Mouse (Mus musculus): ENCODE measurements around the gene Trpm7. TPM values are rescaled to one million over a fixed set of nuclear protein-coding genes. Genes with fewer than 3 reads are reported as not detected.

The Trpm7 gene
- polyA plus RNA-seq, 1 experiment from 2014 or later: 38.8 TPM

DNA sequence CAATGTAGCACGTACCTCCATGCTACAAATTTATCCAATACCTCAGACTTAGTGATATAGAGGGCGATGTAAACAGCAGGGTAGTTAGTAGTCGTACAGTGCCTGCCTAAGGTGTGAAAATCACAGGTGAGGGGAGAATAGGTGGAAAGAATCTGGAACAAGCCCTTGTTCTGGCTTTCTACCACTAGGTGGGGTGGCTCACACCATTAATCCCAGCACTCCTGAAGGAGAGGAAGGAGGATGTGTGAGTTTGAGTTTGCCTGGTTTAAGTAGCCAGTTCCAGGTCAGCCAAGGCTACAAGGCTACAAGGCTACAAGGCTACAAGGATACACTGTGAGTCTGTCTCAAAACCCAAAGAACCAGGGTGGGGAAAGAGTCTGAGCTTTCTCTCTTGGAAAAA is 80.3 kb downstream of the Trpm7 start:
- Histone ChIP-seq H3K27ac (replicated peaks; ENCODE audit: low read depth, low read length) (no peak overlapping the region), H3K9me3 (ENCODE audit: control insufficient read depth, low read length) (no peaks in the 10 kb centered on the region), H3K27me3 (ENCODE audit: control insufficient read depth, insufficient read depth, low read length) (no peaks in the 10 kb centered on the region), H3K4me3 (replicated peaks; ENCODE audit: low read depth, low read length) (no peak overlapping the region), H3K9ac (replicated peaks; ENCODE audit: low read length) (no peak overlapping the region), H3K4me1 (ENCODE audit: control insufficient read depth, insufficient read depth, low read length) (no peaks in the 10 kb centered on the region), H3K4me2 (ENCODE audit: low read length) (no peak overlapping the region), H3K36me3 (ENCODE audit: control insufficient read depth, insufficient read depth, low read length) (peaks cover 77% of the 10 kb centered on the region)
- DNase-seq (peak; percentile 7), ATAC-seq (ENCODE audit: low FRiP score, low TSS enrichment) (no peak)
- WGBS: 94% methylated on average over 3 of the region's 3 CpGs

DNA sequence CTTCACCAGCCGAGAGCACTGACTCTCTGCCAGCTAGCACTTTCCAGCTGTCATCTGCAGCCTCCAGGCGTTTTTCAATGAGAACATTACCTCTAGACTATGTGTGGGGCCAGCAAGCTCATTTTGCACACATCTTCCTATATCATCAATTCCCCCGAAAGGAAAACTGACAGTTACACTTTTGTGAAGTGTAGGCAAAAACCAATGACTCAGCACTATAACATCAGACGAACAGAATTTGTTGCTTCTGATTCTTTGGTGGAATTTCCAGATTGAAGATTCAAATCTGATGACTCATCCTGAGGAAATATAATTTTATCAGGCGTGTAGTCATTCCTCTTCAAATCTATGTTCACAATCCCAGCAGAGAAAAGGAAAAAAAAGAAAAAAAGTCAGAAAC is 83.4 kb downstream of the Trpm7 start:
- no peak overlapping the region for H3K27ac ChIP-seq (replicated peaks; ENCODE audit: low read depth, low read length)
- WGBS: 84% methylated on average over 5 of the region's 5 CpGs
- ATAC-seq (ENCODE audit: low FRiP score, low TSS enrichment) (no peak), DNase-seq (no peak)
- no peaks in the 10 kb centered on the region for H3K4me1 ChIP-seq (ENCODE audit: control insufficient read depth, insufficient read depth, low read length)
- no peak overlapping the region for H3K4me2 ChIP-seq (ENCODE audit: low read length)
- H3K9ac ChIP-seq (replicated peaks; ENCODE audit: low read length): no peak overlapping the region
- no peaks in the 10 kb centered on the region for H3K27me3 ChIP-seq (ENCODE audit: control insufficient read depth, insufficient read depth, low read length)
- no peak overlapping the region for H3K4me3 ChIP-seq (replicated peaks; ENCODE audit: low read depth, low read length)
- no peaks in the 10 kb centered on the region for H3K9me3 ChIP-seq (ENCODE audit: control insufficient read depth, low read length)
- H3K36me3 ChIP-seq (ENCODE audit: control insufficient read depth, insufficient read depth, low read length): peaks cover 64% of the 10 kb centered on the region

DNA sequence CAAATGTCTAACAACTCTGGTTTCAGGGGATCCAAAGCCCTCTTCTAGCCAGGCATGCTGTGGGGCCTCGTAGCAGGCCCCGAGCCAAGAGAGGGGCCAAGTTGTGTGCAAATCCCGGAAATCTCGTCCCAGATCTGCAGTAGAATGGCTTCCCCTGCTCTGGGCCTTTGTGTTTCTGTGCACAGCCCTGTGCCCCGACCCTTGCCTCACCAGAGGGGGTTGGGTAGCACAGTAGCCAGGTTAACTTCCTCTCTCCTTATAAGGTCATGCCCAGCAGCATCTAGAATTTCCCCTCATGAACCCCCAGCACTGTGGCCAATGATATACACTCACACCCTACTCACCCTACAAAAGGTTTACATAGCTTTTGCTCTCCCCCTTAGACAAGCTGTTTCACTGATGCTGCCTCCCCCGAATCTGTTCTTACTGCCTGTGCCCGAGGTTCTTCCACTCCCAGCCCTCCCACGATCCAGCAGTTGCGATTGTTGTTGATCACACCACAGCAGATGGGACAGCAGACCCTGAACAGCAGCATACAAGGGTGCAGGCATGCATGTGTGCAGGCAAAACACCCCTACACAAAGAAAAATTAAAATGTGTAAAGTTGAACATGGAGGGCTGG is 88.2 kb downstream of the Trpm7 start:
- ATAC-seq (ENCODE audit: low FRiP score, low TSS enrichment): no peak
- WGBS: 58% methylated on average over 9 of the region's 9 CpGs

DNA sequence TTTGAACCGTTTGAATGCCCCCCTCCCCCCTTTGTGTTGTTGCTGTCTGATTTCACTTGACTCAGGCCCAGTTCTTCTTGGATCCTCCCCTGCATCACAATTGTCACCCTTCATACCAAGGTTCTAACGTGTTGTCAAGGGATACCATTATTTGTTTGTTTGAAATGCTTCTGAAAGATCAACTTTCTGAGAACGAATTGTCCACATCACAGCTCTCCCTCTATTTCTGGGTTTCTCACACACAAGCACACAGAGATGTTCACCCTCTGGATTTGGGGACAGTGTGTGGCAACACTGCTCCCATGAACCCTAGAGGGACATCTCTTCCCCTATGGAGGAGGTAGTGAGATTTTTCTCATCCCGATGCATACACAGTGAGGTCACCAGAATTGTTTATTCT is 92.7 kb downstream of the Trpm7 start, which contains the start of gene Usp50:
Gene Usp50, minus strand, starts transcription at position 101 of the 400 bp plus-strand sequence.
- Histone ChIP-seq H3K4me2 (ENCODE audit: low read length) (no peak within 1 kb of the TSS), H3K9ac (replicated peaks; ENCODE audit: low read length) (no peak within 1 kb of the TSS), H3K4me3 (replicated peaks; ENCODE audit: low read depth, low read length) (no peak within 1 kb of the TSS), H3K9me3 (ENCODE audit: control insufficient read depth, low read length) (no peaks in the 10 kb centered on the region), H3K4me1 (ENCODE audit: control insufficient read depth, insufficient read depth, low read length) (no peaks in the 10 kb centered on the region), H3K27me3 (ENCODE audit: control insufficient read depth, insufficient read depth, low read length) (no peaks in the 10 kb centered on the region), H3K36me3 (ENCODE audit: control insufficient read depth, insufficient read depth, low read length) (no peaks in the 10 kb centered on the region), H3K27ac (replicated peaks; ENCODE audit: low read depth, low read length) (no peak within 1 kb of the TSS)
- DNase-seq: no peak
- no peak for ATAC-seq (ENCODE audit: low FRiP score, low TSS enrichment)
- 61% methylated on average over 4 of the region's 4 CpGs for WGBS

More for the DNA sequence above, 88.2 kb downstream of the Trpm7 start:
- Histone ChIP-seq H3K4me2 (ENCODE audit: low read length) (no peak overlapping the region), H3K9ac (replicated peaks; ENCODE audit: low read length) (no peak overlapping the region), H3K9me3 (ENCODE audit: control insufficient read depth, low read length) (no peaks in the 10 kb centered on the region), H3K27me3 (ENCODE audit: control insufficient read depth, insufficient read depth, low read length) (no peaks in the 10 kb centered on the region), H3K4me3 (replicated peaks; ENCODE audit: low read depth, low read length) (no peak overlapping the region), H3K36me3 (ENCODE audit: control insufficient read depth, insufficient read depth, low read length) (peaks cover 30% of the 10 kb centered on the region), H3K27ac (replicated peaks; ENCODE audit: low read depth, low read length) (no peak overlapping the region), H3K4me1 (ENCODE audit: control insufficient read depth, insufficient read depth, low read length) (no peaks in the 10 kb centered on the region)
- peak; percentile 3 for DNase-seq

DNA sequence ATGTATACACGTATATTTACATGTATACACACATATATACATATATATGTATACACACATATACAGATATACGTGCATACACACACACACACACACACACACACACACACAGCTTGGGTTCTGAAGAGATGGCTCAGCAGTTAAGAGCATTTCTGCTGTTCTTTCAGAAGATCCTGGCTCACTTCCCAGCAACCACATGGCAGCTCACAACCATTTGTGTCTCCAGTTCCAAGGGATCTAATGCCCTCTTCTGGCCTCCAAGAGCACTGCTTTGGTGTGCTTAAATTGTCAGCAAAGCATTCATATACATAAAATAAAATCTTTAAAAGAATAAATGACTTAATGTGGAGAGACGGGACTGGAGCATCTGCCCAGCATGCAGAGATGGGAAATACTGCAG is 93.6 kb downstream of the Trpm7 start:
- WGBS: 84% methylated on average over 3 of the region's 3 CpGs
- Histone ChIP-seq H3K27ac (replicated peaks; ENCODE audit: low read depth, low read length) (no peak overlapping the region), H3K27me3 (ENCODE audit: control insufficient read depth, insufficient read depth, low read length) (no peaks in the 10 kb centered on the region), H3K36me3 (ENCODE audit: control insufficient read depth, insufficient read depth, low read length) (no peaks in the 10 kb centered on the region), H3K4me1 (ENCODE audit: control insufficient read depth, insufficient read depth, low read length) (no peaks in the 10 kb centered on the region), H3K4me3 (replicated peaks; ENCODE audit: low read depth, low read length) (no peak overlapping the region), H3K9me3 (ENCODE audit: control insufficient read depth, low read length) (no peaks in the 10 kb centered on the region), H3K4me2 (ENCODE audit: low read length) (no peak overlapping the region), H3K9ac (replicated peaks; ENCODE audit: low read length) (no peak overlapping the region)
- ATAC-seq (ENCODE audit: low FRiP score, low TSS enrichment) (no peak), DNase-seq (peak; percentile 56)

DNA sequence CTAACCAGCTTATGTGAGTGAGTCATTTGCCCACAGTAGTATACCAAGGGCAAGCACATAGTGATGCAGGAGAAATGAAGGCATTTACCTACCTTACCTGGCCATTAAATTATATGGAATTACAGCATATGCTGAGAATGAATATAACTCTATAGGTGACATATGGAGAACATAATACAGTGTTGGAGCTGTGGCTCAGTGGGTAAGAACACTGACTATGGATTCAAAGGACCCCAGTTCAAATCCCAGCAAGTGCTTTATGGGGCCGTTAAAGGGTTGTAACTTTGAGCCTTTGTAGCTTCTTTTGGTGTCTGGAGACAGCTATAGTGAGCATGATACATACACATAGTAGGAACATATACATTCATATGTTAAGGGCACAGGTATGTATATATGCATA is 94.6 kb downstream of the Trpm7 start:
- Histone ChIP-seq H3K36me3 (ENCODE audit: control insufficient read depth, insufficient read depth, low read length) (no peaks in the 10 kb centered on the region), H3K9me3 (ENCODE audit: control insufficient read depth, low read length) (no peaks in the 10 kb centered on the region), H3K4me1 (ENCODE audit: control insufficient read depth, insufficient read depth, low read length) (no peaks in the 10 kb centered on the region), H3K4me3 (replicated peaks; ENCODE audit: low read depth, low read length) (no peak overlapping the region), H3K9ac (replicated peaks; ENCODE audit: low read length) (no peak overlapping the region), H3K27me3 (ENCODE audit: control insufficient read depth, insufficient read depth, low read length) (no peaks in the 10 kb centered on the region), H3K4me2 (ENCODE audit: low read length) (no peak overlapping the region), H3K27ac (replicated peaks; ENCODE audit: low read depth, low read length) (no peak overlapping the region)
- ATAC-seq (ENCODE audit: low FRiP score, low TSS enrichment) (no peak), DNase-seq (no peak)
- WGBS: 92% methylated on average over 1 of the region's 1 CpGs

DNA sequence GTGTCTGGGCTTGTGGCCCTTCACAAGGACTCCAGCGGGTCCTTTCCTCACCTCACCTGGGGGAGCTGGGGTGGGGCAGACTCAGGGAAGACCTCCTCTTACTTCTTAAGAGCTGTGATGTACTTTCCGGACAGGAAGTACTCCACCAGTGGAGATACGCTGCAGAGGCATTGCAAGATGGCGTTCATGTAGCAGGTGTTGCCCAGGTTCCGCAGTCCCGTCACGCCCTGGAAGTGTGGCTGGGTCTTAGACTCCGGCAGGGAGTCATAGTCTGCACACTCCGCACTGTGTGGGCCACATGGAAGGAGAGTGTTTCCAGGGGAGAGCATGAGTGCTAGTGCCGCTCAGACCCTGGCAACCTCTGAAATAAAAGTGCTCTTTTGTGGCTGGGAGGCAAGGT is 95.7 kb downstream of the Trpm7 start:
- no peak overlapping the region for H3K4me3 ChIP-seq (replicated peaks; ENCODE audit: low read depth, low read length)
- DNase-seq: no peak
- H3K27ac ChIP-seq (replicated peaks; ENCODE audit: low read depth, low read length): no peak overlapping the region
- no peaks in the 10 kb centered on the region for H3K9me3 ChIP-seq (ENCODE audit: control insufficient read depth, low read length)
- WGBS: 89% methylated on average over 10 of the region's 10 CpGs
- H3K9ac ChIP-seq (replicated peaks; ENCODE audit: low read length): no peak overlapping the region
- no peak overlapping the region for H3K4me2 ChIP-seq (ENCODE audit: low read length)
- H3K27me3 ChIP-seq (ENCODE audit: control insufficient read depth, insufficient read depth, low read length): no peaks in the 10 kb centered on the region
- no peak for ATAC-seq (ENCODE audit: low FRiP score, low TSS enrichment)
- no peaks in the 10 kb centered on the region for H3K4me1 ChIP-seq (ENCODE audit: control insufficient read depth, insufficient read depth, low read length)
- H3K36me3 ChIP-seq (ENCODE audit: control insufficient read depth, insufficient read depth, low read length): no peaks in the 10 kb centered on the region

DNA sequence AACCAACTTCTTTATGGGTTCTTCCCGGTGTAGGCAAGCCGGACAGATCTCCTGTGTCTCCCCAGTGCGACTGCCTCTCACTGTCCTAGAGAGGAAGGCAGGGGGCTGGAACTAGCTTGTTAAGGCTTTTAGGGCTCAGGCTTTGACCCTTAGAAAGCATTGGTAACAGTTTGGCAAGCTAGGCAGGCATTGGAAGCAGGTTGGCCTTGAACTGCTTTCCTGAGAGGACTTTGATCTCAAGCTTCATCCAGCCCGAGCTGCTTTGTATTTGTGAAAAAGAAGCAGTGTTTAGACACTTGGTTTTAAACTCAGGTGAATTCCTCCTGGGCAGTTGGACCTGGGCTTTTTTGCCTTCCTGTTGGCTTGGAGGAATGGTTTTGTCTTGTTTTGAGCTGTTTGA is 97.2 kb downstream of the Trpm7 start:
- no peak for DNase-seq
- Histone ChIP-seq H3K27ac (replicated peaks; ENCODE audit: low read depth, low read length) (no peak overlapping the region), H3K4me3 (replicated peaks; ENCODE audit: low read depth, low read length) (no peak overlapping the region), H3K4me2 (ENCODE audit: low read length) (no peak overlapping the region), H3K9me3 (ENCODE audit: control insufficient read depth, low read length) (no peaks in the 10 kb centered on the region), H3K27me3 (ENCODE audit: control insufficient read depth, insufficient read depth, low read length) (no peaks in the 10 kb centered on the region), H3K4me1 (ENCODE audit: control insufficient read depth, insufficient read depth, low read length) (no peaks in the 10 kb centered on the region), H3K9ac (replicated peaks; ENCODE audit: low read length) (no peak overlapping the region), H3K36me3 (ENCODE audit: control insufficient read depth, insufficient read depth, low read length) (no peaks in the 10 kb centered on the region)
- ATAC-seq (ENCODE audit: low FRiP score, low TSS enrichment): no peak
- WGBS: 86% methylated on average over 4 of the region's 4 CpGs

DNA sequence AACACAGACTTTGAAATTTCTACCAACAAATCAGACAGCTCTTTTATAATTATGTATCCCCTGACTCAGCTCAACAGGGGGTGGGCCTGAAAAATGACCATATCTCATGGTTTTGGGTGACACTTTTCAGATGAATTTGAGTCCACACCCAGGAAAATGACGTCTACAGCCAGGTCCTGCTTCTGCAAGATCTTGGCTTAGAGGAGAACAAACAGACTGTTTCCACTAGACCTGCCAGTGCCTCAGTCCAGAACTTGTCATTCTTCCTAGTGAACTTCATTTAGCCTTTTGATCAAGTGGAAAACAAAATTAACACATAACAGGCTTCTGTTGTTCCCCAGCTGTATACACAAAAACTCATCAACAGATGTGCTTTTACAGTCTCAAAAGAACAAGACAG is 99.6 kb downstream of the Trpm7 start:
- no peaks in the 10 kb centered on the region for H3K36me3 ChIP-seq (ENCODE audit: control insufficient read depth, insufficient read depth, low read length)
- H3K4me1 ChIP-seq (ENCODE audit: control insufficient read depth, insufficient read depth, low read length): no peaks in the 10 kb centered on the region
- WGBS: 70% methylated on average over 1 of the region's 1 CpGs
- no peak overlapping the region for H3K9ac ChIP-seq (replicated peaks; ENCODE audit: low read length)
- H3K4me2 ChIP-seq (ENCODE audit: low read length): no peak overlapping the region
- no peak overlapping the region for H3K27ac ChIP-seq (replicated peaks; ENCODE audit: low read depth, low read length)
- no peaks in the 10 kb centered on the region for H3K27me3 ChIP-seq (ENCODE audit: control insufficient read depth, insufficient read depth, low read length)
- DNase-seq: no peak
- no peak for ATAC-seq (ENCODE audit: low FRiP score, low TSS enrichment)
- H3K4me3 ChIP-seq (replicated peaks; ENCODE audit: low read depth, low read length): no peak overlapping the region
- H3K9me3 ChIP-seq (ENCODE audit: control insufficient read depth, low read length): no peaks in the 10 kb centered on the region
